Mouse (Mus musculus): ENCODE measurements around the gene Rad23b. TPM values are rescaled to one million over a fixed set of nuclear protein-coding genes. Genes with fewer than 3 reads are reported as not detected.

Gene Rad23b
- polyA plus RNA-seq, 1 experiment from 2014 or later = 53.4 TPM

- Histone ChIP-seq H3K9me3 (ENCODE audit: control insufficient read depth) (no peaks in the 10 kb centered on the region), H3K4me1 (replicated peaks; ENCODE audit: control insufficient read depth, insufficient read depth, low read length) (no peaks in the 10 kb centered on the region), H3K4me3 (ENCODE audit: low read depth, low read length) (no peak overlapping the region), H3K36me3 (ENCODE audit: control insufficient read depth, insufficient read depth) (peaks cover 9% of the 10 kb centered on the region), H3K27ac (ENCODE audit: low read depth, low read length) (no peak overlapping the region), H3K4me2 (replicated peaks; ENCODE audit: low read depth) (no peak overlapping the region), H3K27me3 (replicated peaks; ENCODE audit: control insufficient read depth, insufficient read depth, low read length) (no peaks in the 10 kb centered on the region), H3K9ac (ENCODE audit: low read depth, low read length) (no peak overlapping the region)
- no peak for TF ChIP-seq CTCF (IDR thresholded peaks at IDR 0.05; ENCODE audit: low read depth)
- no peak for ATAC-seq
- 57% methylated on average over 1 of the region's 1 CpGs for WGBS
Observed at GRCm38 (mm10) chr4:55366014-55366413, 16.2 kb downstream of the Rad23b start.

- H3K9ac ChIP-seq (ENCODE audit: low read depth, low read length) = no peak overlapping the region
- no peaks in the 10 kb centered on the region for H3K27me3 ChIP-seq (replicated peaks; ENCODE audit: control insufficient read depth, insufficient read depth, low read length)
- H3K4me2 ChIP-seq (replicated peaks; ENCODE audit: low read depth) = no peak overlapping the region
- TF ChIP-seq CTCF (IDR thresholded peaks at IDR 0.05; ENCODE audit: low read depth) = no peak
- H3K9me3 ChIP-seq (ENCODE audit: control insufficient read depth) = no peaks in the 10 kb centered on the region
- peaks cover 9% of the 10 kb centered on the region for H3K36me3 ChIP-seq (ENCODE audit: control insufficient read depth, insufficient read depth)
- H3K4me3 ChIP-seq (ENCODE audit: low read depth, low read length) = no peak overlapping the region
- ATAC-seq = no peak
- WGBS = 94% methylated on average over 3 of the region's 3 CpGs
- no peak overlapping the region for H3K27ac ChIP-seq (ENCODE audit: low read depth, low read length)
- no peaks in the 10 kb centered on the region for H3K4me1 ChIP-seq (replicated peaks; ENCODE audit: control insufficient read depth, insufficient read depth, low read length)
Observed at GRCm38 (mm10) chr4:55370127-55370526, 20.3 kb downstream of the Rad23b start.

- no peaks in the 10 kb centered on the region for H3K9me3 ChIP-seq (ENCODE audit: control insufficient read depth)
- no peak overlapping the region for H3K4me2 ChIP-seq (replicated peaks; ENCODE audit: low read depth)
- no peaks in the 10 kb centered on the region for H3K27me3 ChIP-seq (replicated peaks; ENCODE audit: control insufficient read depth, insufficient read depth, low read length)
- H3K27ac ChIP-seq (ENCODE audit: low read depth, low read length) = no peak overlapping the region
- peaks cover 9% of the 10 kb centered on the region for H3K36me3 ChIP-seq (ENCODE audit: control insufficient read depth, insufficient read depth)
- H3K4me1 ChIP-seq (replicated peaks; ENCODE audit: control insufficient read depth, insufficient read depth, low read length) = no peaks in the 10 kb centered on the region
- ATAC-seq = peak; percentile 43; the same call in 1 of the 2 replicates
- no peak overlapping the region for H3K9ac ChIP-seq (ENCODE audit: low read depth, low read length)
- TF ChIP-seq CTCF (IDR thresholded peaks at IDR 0.05; ENCODE audit: low read depth) = no peak
- WGBS = 44% methylated on average over 7 of the region's 7 CpGs
- no peak overlapping the region for H3K4me3 ChIP-seq (ENCODE audit: low read depth, low read length)
Observed at GRCm38 (mm10) chr4:55371355-55371754, 21.5 kb downstream of the Rad23b start.

GRCm38 (mm10) chr4:55382350-55382749, 32.5 kb downstream of the Rad23b start:
- Histone ChIP-seq H3K4me3 (ENCODE audit: low read depth, low read length) (no peak overlapping the region), H3K9me3 (ENCODE audit: control insufficient read depth) (no peaks in the 10 kb centered on the region), H3K27me3 (replicated peaks; ENCODE audit: control insufficient read depth, insufficient read depth, low read length) (no peaks in the 10 kb centered on the region), H3K4me2 (replicated peaks; ENCODE audit: low read depth) (no peak overlapping the region), H3K9ac (ENCODE audit: low read depth, low read length) (no peak overlapping the region), H3K27ac (ENCODE audit: low read depth, low read length) (no peak overlapping the region), H3K4me1 (replicated peaks; ENCODE audit: control insufficient read depth, insufficient read depth, low read length) (no peaks in the 10 kb centered on the region), H3K36me3 (ENCODE audit: control insufficient read depth, insufficient read depth) (peaks cover 52% of the 10 kb centered on the region)
- no peak for TF ChIP-seq CTCF (IDR thresholded peaks at IDR 0.05; ENCODE audit: low read depth)
- WGBS = 85% methylated on average over 2 of the region's 2 CpGs
- ATAC-seq = no peak

GRCm38 (mm10) chr4:55386768-55387167, 36.9 kb downstream of the Rad23b start:
- Histone ChIP-seq H3K9me3 (ENCODE audit: control insufficient read depth) (no peaks in the 10 kb centered on the region), H3K9ac (ENCODE audit: low read depth, low read length) (no peak overlapping the region), H3K36me3 (ENCODE audit: control insufficient read depth, insufficient read depth) (peaks cover 36% of the 10 kb centered on the region), H3K4me1 (replicated peaks; ENCODE audit: control insufficient read depth, insufficient read depth, low read length) (no peaks in the 10 kb centered on the region), H3K27ac (ENCODE audit: low read depth, low read length) (no peak overlapping the region), H3K4me2 (replicated peaks; ENCODE audit: low read depth) (no peak overlapping the region), H3K27me3 (replicated peaks; ENCODE audit: control insufficient read depth, insufficient read depth, low read length) (no peaks in the 10 kb centered on the region), H3K4me3 (ENCODE audit: low read depth, low read length) (no peak overlapping the region)
- TF ChIP-seq CTCF (IDR thresholded peaks at IDR 0.05; ENCODE audit: low read depth) = no peak
- ATAC-seq = no peak
- 80% methylated on average over 2 of the region's 2 CpGs for WGBS

- TF ChIP-seq CTCF (IDR thresholded peaks at IDR 0.05; ENCODE audit: low read depth) = no peak
- Histone ChIP-seq H3K4me2 (replicated peaks; ENCODE audit: low read depth) (no peak overlapping the region), H3K4me3 (ENCODE audit: low read depth, low read length) (no peak overlapping the region), H3K36me3 (ENCODE audit: control insufficient read depth, insufficient read depth) (peaks cover 7% of the 10 kb centered on the region), H3K27ac (ENCODE audit: low read depth, low read length) (no peak overlapping the region), H3K4me1 (replicated peaks; ENCODE audit: control insufficient read depth, insufficient read depth, low read length) (no peaks in the 10 kb centered on the region), H3K9ac (ENCODE audit: low read depth, low read length) (no peak overlapping the region), H3K9me3 (ENCODE audit: control insufficient read depth) (no peaks in the 10 kb centered on the region), H3K27me3 (replicated peaks; ENCODE audit: control insufficient read depth, insufficient read depth, low read length) (no peaks in the 10 kb centered on the region)
- no peak for ATAC-seq
- 66% methylated on average over 1 of the region's 1 CpGs for WGBS
Observed at GRCm38 (mm10) chr4:55391480-55391879, 41.6 kb downstream of the Rad23b start.

- 89% methylated on average over 7 of the region's 7 CpGs for WGBS
- no peaks in the 10 kb centered on the region for H3K4me1 ChIP-seq (replicated peaks; ENCODE audit: control insufficient read depth, insufficient read depth, low read length)
- no peak overlapping the region for H3K4me2 ChIP-seq (replicated peaks; ENCODE audit: low read depth)
- H3K9me3 ChIP-seq (ENCODE audit: control insufficient read depth) = no peaks in the 10 kb centered on the region
- TF ChIP-seq CTCF (IDR thresholded peaks at IDR 0.05; ENCODE audit: low read depth) = no peak
- peaks cover 3% of the 10 kb centered on the region for H3K36me3 ChIP-seq (ENCODE audit: control insufficient read depth, insufficient read depth)
- no peak overlapping the region for H3K9ac ChIP-seq (ENCODE audit: low read depth, low read length)
- no peaks in the 10 kb centered on the region for H3K27me3 ChIP-seq (replicated peaks; ENCODE audit: control insufficient read depth, insufficient read depth, low read length)
- 0 out of 2 replicates have a peak, but pooled peaks have one; percentile 8 for ATAC-seq
- H3K4me3 ChIP-seq (ENCODE audit: low read depth, low read length) = no peak overlapping the region
- no peak overlapping the region for H3K27ac ChIP-seq (ENCODE audit: low read depth, low read length)
Observed at GRCm38 (mm10) chr4:55392445-55392844, 42.6 kb downstream of the Rad23b start.

All from intestine, postnatal 0 days (tissue).